Mouse (Mus musculus): ENCODE results near the gene Gm9837. TPM values are rescaled to one million over a fixed set of nuclear protein-coding genes. Genes with fewer than 3 reads are reported as not detected.

Gene Gm9837
- polyA plus RNA-seq, 1 experiment from 2014 or later, result not detected

Other genes with a start within 250 kb of the Gm9837 start
- 58.0 and 61.5 TPM in 2 replicates for gene Hspa4, start 170.0 kb downstream of the Gm9837 start, polyA plus RNA-seq (2015; fragmentation: Nextera tagmentation; extraction: Ambion mirVana)
- 12.2 and 14.3 TPM in 2 replicates for gene Zcchc10, start 145.8 kb downstream of the Gm9837 start, polyA plus RNA-seq (2015; fragmentation: Nextera tagmentation; extraction: Ambion mirVana)
- gene Aff4, start 119.6 kb downstream of the Gm9837 start, polyA plus RNA-seq (2015; fragmentation: Nextera tagmentation; extraction: Ambion mirVana), result 30.5 and 37.7 TPM in 2 replicates
- 0.34 TPM in 1 of 2 replicates, not detected in the other for gene Leap2, start 47.3 kb downstream of the Gm9837 start, polyA plus RNA-seq (2015; fragmentation: Nextera tagmentation; extraction: Ambion mirVana)
- gene Uqcrq, start 39.6 kb downstream of the Gm9837 start, polyA plus RNA-seq (2015; fragmentation: Nextera tagmentation; extraction: Ambion mirVana), result 1,038 and 1,358 TPM in 2 replicates
- 1.4 TPM in 2 replicates for gene Gdf9, start 39.5 kb downstream of the Gm9837 start, polyA plus RNA-seq (2015; fragmentation: Nextera tagmentation; extraction: Ambion mirVana)
- 0.16 TPM in 1 of 2 replicates, not detected in the other for gene Gm10447, start 13.4 kb downstream of the Gm9837 start, polyA plus RNA-seq (2015; fragmentation: Nextera tagmentation; extraction: Ambion mirVana)
- gene Shroom1, start 13.3 kb downstream of the Gm9837 start, polyA plus RNA-seq (2015; fragmentation: Nextera tagmentation; extraction: Ambion mirVana), result 2.5 and 2.6 TPM in 2 replicates
- gene Gm9945, start 9.7 kb upstream of the Gm9837 start, polyA plus RNA-seq (2015; fragmentation: Nextera tagmentation; extraction: Ambion mirVana), result not detected in 2 replicates
- gene Sowaha, start 9.8 kb upstream of the Gm9837 start, polyA plus RNA-seq (2015; fragmentation: Nextera tagmentation; extraction: Ambion mirVana), result 0.34 and 0.48 TPM in 2 replicates
- 18.8 and 23.3 TPM in 2 replicates for gene Sept8, start 48.8 kb upstream of the Gm9837 start, polyA plus RNA-seq (2015; fragmentation: Nextera tagmentation; extraction: Ambion mirVana)
- 43.5 and 43.6 TPM in 2 replicates for gene Kif3a, start 96.9 kb upstream of the Gm9837 start, polyA plus RNA-seq (2015; fragmentation: Nextera tagmentation; extraction: Ambion mirVana)
- 0.33 and 0.82 TPM in 2 replicates for gene Il4, start 148.2 kb upstream of the Gm9837 start, polyA plus RNA-seq (2015; fragmentation: Nextera tagmentation; extraction: Ambion mirVana)
- not detected in 2 replicates for gene Il13, start 164.2 kb upstream of the Gm9837 start, polyA plus RNA-seq (2015; fragmentation: Nextera tagmentation; extraction: Ambion mirVana)
- gene Rad50, start 236.8 kb upstream of the Gm9837 start, polyA plus RNA-seq (2015; fragmentation: Nextera tagmentation; extraction: Ambion mirVana), result 17.3 and 19.5 TPM in 2 replicates